11 mouse cellular contexts compared by ENCODE assay signal in the genomic region with DNA sequence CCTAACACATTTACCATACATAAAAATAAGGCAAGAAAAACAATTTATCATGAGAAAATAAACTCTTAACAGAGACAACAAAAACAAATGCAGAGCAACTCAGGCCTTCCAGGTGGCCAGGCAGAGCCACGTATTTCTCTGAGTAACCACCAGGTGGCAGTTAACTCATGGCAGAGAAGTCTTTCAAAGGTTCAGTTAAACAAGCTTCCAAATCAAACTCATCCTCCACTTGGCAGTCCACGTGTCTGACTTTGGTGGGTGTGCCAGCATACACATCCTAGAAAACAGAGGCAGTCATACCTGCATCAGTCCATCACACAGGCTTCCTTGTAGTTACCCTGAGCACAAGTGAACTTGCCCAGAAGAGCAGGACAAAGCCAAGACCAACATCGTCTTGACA. TPM values are rescaled to one million over a fixed set of nuclear protein-coding genes. Genes with fewer than 3 reads are reported as not detected.
DNase-seq lines count a peak whose midpoint lies in the region; ATAC-seq lines count a peak whose summit lies in the region.
"Had no signal": no experiment of that assay in that cellular context is flagged by ENCODE, and none has a peak within 500 bp of the region (broad histone marks: within the 10 kb centered on the region; RNA-seq: fewer than 3 reads in every experiment).

No protein-coding gene starts in this region.

- no peak overlapping the region for H3K9ac ChIP-seq in neural tube, embryonic 11.5 days (ENCODE audit: low read length)
- H3K9ac ChIP-seq: embryonic facial prominence, embryonic 13.5 days; limb, embryonic 15.5 days; stomach, embryonic 15.5 days had no signal

- peaks cover 11% of the 10 kb centered on the region for H3K36me3 ChIP-seq in neural tube, embryonic 11.5 days (ENCODE audit: control insufficient read depth, insufficient read depth, low read length)

- intact Hi-C loops in left cerebral cortex, postnatal 14 days (cut with DNase I) = no loop called here

- H3K9me3 ChIP-seq in neural tube, embryonic 11.5 days (ENCODE audit: control insufficient read depth, low read length) = no peaks in the 10 kb centered on the region
- H3K9me3 ChIP-seq: embryonic facial prominence, embryonic 13.5 days; limb, embryonic 15.5 days; stomach, embryonic 15.5 days had no signal

- no peaks in the 10 kb centered on the region for H3K4me1 ChIP-seq in neural tube, embryonic 11.5 days (ENCODE audit: control insufficient read depth, insufficient read depth, low read length)
- H3K4me1 ChIP-seq: embryonic facial prominence, embryonic 13.5 days; limb, embryonic 15.5 days; stomach, embryonic 15.5 days had no signal

- no peak overlapping the region for H3K27ac ChIP-seq in neural tube, embryonic 11.5 days (ENCODE audit: low read depth, low read length)
- H3K27ac ChIP-seq: embryonic facial prominence, embryonic 13.5 days; limb, embryonic 15.5 days; stomach, embryonic 15.5 days had no signal

- peak; percentile 14 for DNase-seq in gastrocnemius, postnatal 10 days
- DNase-seq in gastrocnemius, postnatal 4 days (ENCODE audit: low spot score in 2 of 2) = no peak
- peak; percentile 65 to 68 for DNase-seq in B cell, adult 2 months
- DNase-seq in R1 (ENCODE audit: low read depth, low spot score) = peak; percentile 71
- peak; percentile 42 for DNase-seq in forelimb bud, embryonic 11.5 days (ENCODE audit: low read depth, low spot score)
- DNase-seq in left cerebral cortex, postnatal 14 days (ENCODE audit: low spot score in 2 of 2) = peak; percentile 59 to 64
- peak; percentile 45 for DNase-seq in neural tube, embryonic 11.5 days (ENCODE audit: low spot score)
- no peak for DNase-seq in Muller cell, postnatal 12 days (ENCODE audit: inconsistent ontology term)

- H3K4me3 ChIP-seq in neural tube, embryonic 11.5 days (ENCODE audit: low read depth, low read length) = no peak overlapping the region
- H3K4me3 ChIP-seq: embryonic facial prominence, embryonic 13.5 days; limb, embryonic 15.5 days; stomach, embryonic 15.5 days had no signal

- ATAC-seq in neural tube, embryonic 11.5 days (ENCODE audit: insufficient read depth, low FRiP score, low TSS enrichment) = no peak

- H3K27me3 ChIP-seq in neural tube, embryonic 11.5 days (ENCODE audit: control insufficient read depth, insufficient read depth, low read length) = no peaks in the 10 kb centered on the region
- H3K27me3 ChIP-seq: embryonic facial prominence, embryonic 13.5 days; limb, embryonic 15.5 days; stomach, embryonic 15.5 days had no signal

- WGBS in neural tube, embryonic 11.5 days = 54% methylated on average over 3 of the region's 3 CpGs

- H3K4me2 ChIP-seq in neural tube, embryonic 11.5 days (ENCODE audit: low read depth) = no peak overlapping the region
- H3K4me2 ChIP-seq: embryonic facial prominence, embryonic 13.5 days; limb, embryonic 15.5 days; stomach, embryonic 15.5 days had no signal

RNA-seq across cellular contexts. Expression of gene Gm9903, which starts 10.9 kb away (rescaled TPM):
- total RNA-seq in gastrocnemius, postnatal 10 days (2021) = 1 to 10 TPM; 1.1 to 1.5 TPM
- total RNA-seq in gastrocnemius, postnatal 4 days (2021) = 1 to 10 TPM; 1.8 to 1.9 TPM
- 1 to 10 TPM in 1 of 2 experiments, under 1 TPM in 1; 0.72 to 1.3 TPM for total RNA-seq in left cerebral cortex, postnatal 14 days (2021)
- 0.58 and 0.77 TPM in 2 replicates for polyA plus RNA-seq in neural tube, embryonic 11.5 days (2014; fragmentation: Nextera tagmentation; extraction: Ambion mirVana)

RNA-seq across cellular contexts. Expression of gene Fam53a, which starts 11.2 kb away (rescaled TPM):
- 10 to 100 TPM; 52.0 to 56.6 TPM for total RNA-seq in gastrocnemius, postnatal 10 days (2021)
- 10 to 100 TPM; 37.5 to 42.7 TPM for total RNA-seq in gastrocnemius, postnatal 4 days (2021)
- 10 to 100 TPM; 22.4 to 23.9 TPM for total RNA-seq in left cerebral cortex, postnatal 14 days (2021)
- 53.4 and 59.3 TPM in 2 replicates for polyA plus RNA-seq in neural tube, embryonic 11.5 days (2014; fragmentation: Nextera tagmentation; extraction: Ambion mirVana)

RNA-seq across cellular contexts. Expression of gene Slbp, which starts 11.7 kb away (rescaled TPM):
- total RNA-seq in gastrocnemius, postnatal 10 days (2021) = 10 to 100 TPM; 17.9 to 24.6 TPM
- total RNA-seq in gastrocnemius, postnatal 4 days (2021) = 10 to 100 TPM; 38.4 to 42.2 TPM
- 10 to 100 TPM; 23.6 to 27.7 TPM for total RNA-seq in left cerebral cortex, postnatal 14 days (2021)
- polyA plus RNA-seq in neural tube, embryonic 11.5 days (2014; fragmentation: Nextera tagmentation; extraction: Ambion mirVana) = 242 and 267 TPM in 2 replicates

RNA-seq across cellular contexts. Expression of gene Tacc3, which starts 17.3 kb away (rescaled TPM):
- 10 to 100 TPM; 15.7 to 19.8 TPM for total RNA-seq in gastrocnemius, postnatal 10 days (2021)
- 10 to 100 TPM; 31.2 to 33.7 TPM for total RNA-seq in gastrocnemius, postnatal 4 days (2021)
- 10 to 100 TPM in 1 of 2 experiments, 1 to 10 TPM in 1; 9.1 to 11.2 TPM for total RNA-seq in left cerebral cortex, postnatal 14 days (2021)
- polyA plus RNA-seq in neural tube, embryonic 11.5 days (2014; fragmentation: Nextera tagmentation; extraction: Ambion mirVana) = 238 and 260 TPM in 2 replicates

RNA-seq across cellular contexts. Expression of gene Tmem129, which starts 17.6 kb away (rescaled TPM):
- 10 to 100 TPM; 16.0 to 17.7 TPM for total RNA-seq in gastrocnemius, postnatal 10 days (2021)
- 10 to 100 TPM; 26.5 to 27.1 TPM for total RNA-seq in gastrocnemius, postnatal 4 days (2021)
- 10 to 100 TPM; 24.9 to 26.7 TPM for total RNA-seq in left cerebral cortex, postnatal 14 days (2021)
- polyA plus RNA-seq in neural tube, embryonic 11.5 days (2014; fragmentation: Nextera tagmentation; extraction: Ambion mirVana) = 38.6 and 39.7 TPM in 2 replicates

Comparison
In these comparisons a context has a peak if more than half of its experiments do, and no peak if none do; other contexts are left out.
1. DNase-seq: peak in gastrocnemius, postnatal 10 days (single experiment), B cell, adult 2 months (2 of 2), R1 (single experiment), forelimb bud, embryonic 11.5 days (single experiment), left cerebral cortex, postnatal 14 days (2 of 2) and neural tube, embryonic 11.5 days (single experiment); none in gastrocnemius, postnatal 4 days (0 of 2) and Muller cell, postnatal 12 days (single experiment).